In the genomic region with DNA sequence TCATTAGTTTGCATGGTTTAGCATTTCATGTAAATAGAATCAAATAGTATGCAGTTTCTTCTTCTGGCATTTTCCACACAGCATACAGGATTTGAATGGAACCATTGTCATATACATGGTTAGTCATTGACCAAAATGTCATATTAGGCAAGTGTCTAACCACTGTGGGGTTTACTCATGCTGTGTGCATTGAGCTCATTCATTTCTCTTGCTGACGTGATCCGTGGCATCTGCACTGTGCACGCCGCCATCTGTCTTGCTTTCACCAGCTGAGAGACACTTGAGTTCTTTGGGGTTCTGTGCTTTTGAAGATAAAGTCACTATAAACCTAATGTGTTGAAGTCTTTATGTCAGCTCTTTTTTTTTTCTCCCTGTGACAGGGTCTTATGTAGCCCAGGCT, we compare ENCODE assay signal across 16 mouse cellular contexts. TPM values are rescaled to one million over a fixed set of nuclear protein-coding genes. Genes with fewer than 3 reads are reported as not detected.
DNase-seq lines count a peak whose midpoint lies in the region; ATAC-seq and TF ChIP-seq lines count a peak whose summit lies in the region.
"Had no signal": no experiment of that assay in that cellular context is flagged by ENCODE, and none has a peak within 500 bp of the region (broad histone marks: within the 10 kb centered on the region; RNA-seq: fewer than 3 reads in every experiment).

No protein-coding gene starts in this region.

- ATAC-seq in liver, postnatal 0 days = no peak
- ATAC-seq: hindbrain, embryonic 16.5 days; liver, embryonic 12.5 days; midbrain, embryonic 13.5 days had no signal

- peak; percentile 76 for DNase-seq in right cerebral cortex, adult 18-20 months
- no peak for DNase-seq in right cerebral cortex, postnatal 4 days
- DNase-seq in layer of hippocampus, adult 11-12 months (ENCODE audit: low spot score) = peak; percentile 62
- peak; percentile 47 to 88 for DNase-seq in left cerebral cortex, postnatal 25 days (ENCODE audit: low spot score in 2 of 2)
- DNase-seq in heart, postnatal 10 days = no peak
- no peak for DNase-seq in liver, postnatal 0 days
- DNase-seq in MN1 (ENCODE audit: low spot score) = no peak
- DNase-seq: cerebellum, adult 9-10 months; kidney, adult 9 months; lung, postnatal 36 days had no signal

- TF ChIP-seq EP300 in liver, postnatal 0 days (IDR thresholded peaks at IDR 0.05; ENCODE audit: low read depth) = no peak

- no peak overlapping the region for H3K4me3 ChIP-seq in liver, postnatal 0 days (ENCODE audit: low read depth, low read length)
- H3K4me3 ChIP-seq: forebrain, embryonic 10.5 days; heart, embryonic 15.5 days; liver, embryonic 12.5 days; midbrain, embryonic 13.5 days; neural tube, embryonic 12.5 days had no signal

- intact Hi-C loops in left cerebral cortex, postnatal 25 days (cut with DNase I) = no loop called here
- intact Hi-C loops in heart, postnatal 10 days (cut with DNase I) = no loop called here

- no peaks in the 10 kb centered on the region; the same call in 1 of the 2 replicates for H3K9me3 ChIP-seq in liver, postnatal 0 days (ENCODE audit: low read length)
- H3K9me3 ChIP-seq: forebrain, embryonic 10.5 days; heart, embryonic 15.5 days; liver, embryonic 12.5 days; midbrain, embryonic 13.5 days; neural tube, embryonic 12.5 days had no signal

- H3K4me2 ChIP-seq in liver, postnatal 0 days (ENCODE audit: low read depth, low read length) = no peak overlapping the region
- H3K4me2 ChIP-seq: heart, embryonic 15.5 days; liver, embryonic 12.5 days; midbrain, embryonic 13.5 days; neural tube, embryonic 12.5 days had no signal

- H3K4me1 ChIP-seq in liver, postnatal 0 days (ENCODE audit: insufficient read depth) = peaks cover 10% of the 10 kb centered on the region
- H3K4me1 ChIP-seq: forebrain, embryonic 10.5 days; heart, embryonic 15.5 days; liver, embryonic 12.5 days; midbrain, embryonic 13.5 days; neural tube, embryonic 12.5 days had no signal

- no peak overlapping the region for H3K27ac ChIP-seq in liver, postnatal 0 days (ENCODE audit: low read depth)
- H3K27ac ChIP-seq: forebrain, embryonic 10.5 days; heart, embryonic 15.5 days; liver, embryonic 12.5 days; midbrain, embryonic 13.5 days; neural tube, embryonic 12.5 days had no signal

- TF ChIP-seq CTCF in liver, postnatal 0 days (IDR thresholded peaks at IDR 0.05; ENCODE audit: low read depth) = no peak

- no peak overlapping the region for H3K9ac ChIP-seq in liver, postnatal 0 days (replicated peaks)
- H3K9ac ChIP-seq: heart, embryonic 15.5 days; liver, embryonic 12.5 days; midbrain, embryonic 13.5 days; neural tube, embryonic 12.5 days had no signal

- H3K36me3 ChIP-seq in liver, postnatal 0 days (replicated peaks; ENCODE audit: insufficient read depth, low read length) = no peaks in the 10 kb centered on the region
- H3K36me3 ChIP-seq: forebrain, embryonic 10.5 days; heart, embryonic 15.5 days; liver, embryonic 12.5 days; midbrain, embryonic 13.5 days; neural tube, embryonic 12.5 days had no signal

- WGBS in liver, postnatal 0 days (ENCODE audit: insufficient replicate concordance) = 77% methylated on average over 4 of the region's 4 CpGs

- no peaks in the 10 kb centered on the region for H3K27me3 ChIP-seq in liver, postnatal 0 days (ENCODE audit: insufficient read depth, low read length)
- H3K27me3 ChIP-seq: liver, embryonic 12.5 days; midbrain, embryonic 13.5 days; neural tube, embryonic 12.5 days had no signal

RNA-seq across cellular contexts. Expression of a gene that starts 43.6 kb away (rescaled TPM):
- 10 to 100 TPM; 35.6 to 45.9 TPM for total RNA-seq in left cerebral cortex, postnatal 25 days (2021)
- 10 to 100 TPM; 64.7 to 69.5 TPM for total RNA-seq in heart, postnatal 10 days (2021)
- polyA plus RNA-seq in liver, postnatal 0 days (2015; fragmentation: Nextera tagmentation; extraction: Ambion mirVana) = 67.8 and 69.6 TPM in 2 replicates

RNA-seq across cellular contexts. Expression of a gene that starts 43.7 kb away (rescaled TPM):
- total RNA-seq in left cerebral cortex, postnatal 25 days (2021) = 10 to 100 TPM; 10.5 to 13.3 TPM
- total RNA-seq in heart, postnatal 10 days (2021) = 10 to 100 TPM in 1 of 2 experiments, 1 to 10 TPM in 1; 9.9 to 11.4 TPM
- polyA plus RNA-seq in liver, postnatal 0 days (2015; fragmentation: Nextera tagmentation; extraction: Ambion mirVana) = 6.3 and 6.7 TPM in 2 replicates

Comparison
In these comparisons a context has a peak if more than half of its experiments do, and no peak if none do; other contexts are left out.
1. DNase-seq: peak in right cerebral cortex, adult 18-20 months (single experiment), layer of hippocampus, adult 11-12 months (single experiment) and left cerebral cortex, postnatal 25 days (2 of 2); none in right cerebral cortex, postnatal 4 days (single experiment), heart, postnatal 10 days (0 of 2), liver, postnatal 0 days (single experiment) and MN1 (single experiment).